Mouse (Mus musculus): ENCODE results near the gene Sephs1.

DNA sequence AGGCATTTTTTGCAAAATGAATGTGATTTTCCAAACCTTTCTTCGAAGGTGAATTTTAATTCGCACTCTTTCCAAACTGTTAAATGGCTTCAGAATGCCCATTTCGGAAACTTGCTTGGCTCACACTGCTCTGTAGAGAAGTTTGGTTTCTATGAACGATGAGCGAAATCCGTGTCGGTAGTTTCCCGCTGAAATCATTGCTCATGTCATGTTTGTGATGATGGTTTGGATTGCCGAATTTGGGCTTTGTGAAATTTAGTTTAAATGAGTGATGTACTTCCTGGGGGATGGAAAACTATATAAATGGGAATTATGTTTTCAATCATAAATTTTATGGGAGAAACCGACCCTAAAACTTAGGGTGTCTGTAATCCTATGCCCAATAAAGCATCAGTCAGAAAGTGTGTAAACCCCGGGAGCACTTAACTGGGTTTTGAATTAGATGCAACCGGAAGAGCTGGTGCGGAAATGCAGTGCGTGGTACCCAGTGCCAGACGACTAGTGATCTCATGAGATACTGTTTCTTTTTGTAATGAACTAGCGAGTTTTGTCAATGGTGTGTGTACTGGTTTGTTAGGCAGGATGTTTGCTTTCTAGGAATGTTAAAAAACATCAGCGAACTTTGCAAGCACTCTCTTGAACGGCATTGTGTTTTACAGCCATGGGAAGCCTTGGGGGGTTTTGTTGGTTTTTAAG is 1.8 kb downstream of the Sephs1 start:
- TF ChIP-seq CTCF (IDR thresholded peaks at IDR 0.05; ENCODE audit: borderline replicate concordance, extremely low read depth, insufficient read depth, insufficient read length) (no peak), POLR2A (IDR thresholded peaks at IDR 0.05; ENCODE audit: borderline replicate concordance, extremely low read depth, insufficient read depth, insufficient read length, poor library complexity, severe bottlenecking) (no peak)
